Mouse (Mus musculus): ENCODE measurements around the gene Snip1.

DNA sequence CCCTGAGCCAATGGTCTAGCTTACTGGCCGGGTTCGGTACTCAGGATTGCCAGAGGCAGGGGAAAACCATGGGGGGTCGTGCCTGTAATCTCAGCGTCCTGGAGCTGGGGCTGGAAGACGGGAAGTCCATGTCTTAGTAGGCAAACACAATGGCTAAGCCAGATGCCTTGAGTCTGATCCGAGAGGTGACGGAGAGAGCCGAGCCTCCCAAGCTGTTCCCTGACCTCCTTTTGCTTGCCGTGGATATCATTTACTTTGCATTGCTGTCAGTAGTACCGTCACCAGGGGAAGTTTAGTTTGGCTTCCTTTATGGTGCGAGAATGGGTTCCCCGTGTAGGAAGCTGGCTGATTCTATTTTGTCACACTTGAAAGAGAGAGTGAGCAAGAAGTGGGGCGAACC, 34.9 kb downstream of the Snip1 start:
- no peak for TF ChIP-seq CTCF (IDR thresholded peaks at IDR 0.05; ENCODE audit: control insufficient read depth, insufficient read depth, insufficient replicate concordance, low read depth, low read length)
- no peak for TF ChIP-seq POLR2A (IDR thresholded peaks at IDR 0.05; ENCODE audit: control insufficient read depth, low read depth, low read length)
